Mouse (Mus musculus) testis, adult 2 months (tissue): ENCODE measurements around the gene Mmp9.

Experiments
- CTCF ChIP-seq: fragments of 200-500 bp; IDR thresholded peaks from 2 replicates; pipeline ENCODE4 v1.5.1; 2012; ENCODE audit warnings: low read depth, mild to moderate bottlenecking, inconsistent platforms, low read length, moderate library complexity; ENCODE audit not compliant: control insufficient read depth, insufficient read depth, insufficient replicate concordance
- POLR2A ChIP-seq: fragments of 200-500 bp; IDR thresholded peaks from 2 replicates; pipeline ENCODE4 v1.6.1; 2012; ENCODE audit warnings: low read depth, mild to moderate bottlenecking, inconsistent platforms, low read length, moderate library complexity; ENCODE audit not compliant: control insufficient read depth

- no peak for TF ChIP-seq CTCF
- no peak for TF ChIP-seq POLR2A
Observed at GRCm38 (mm10) chr2:164960716-164961441, 20.3 kb downstream of the Mmp9 start, which contains the start of gene Slc12a5.
